Mouse (Mus musculus) stomach, embryonic 15.5 days (tissue): Measurements from ENCODE around the gene Aym1. TPM values are rescaled to one million over a fixed set of nuclear protein-coding genes. Genes with fewer than 3 reads are reported as not detected.
"Not testable (repeated sequence)": the region's sequence is repeated elsewhere in the genome, so short reads cannot be mapped to it uniquely, and the experiment has no call there.

Experiments used
- ATAC-seq: fragments of 200-750 bp; cut with Nextera tagmentation; 2 replicates; pipeline ENCODE4 v1.8.0; 2017; ENCODE audit warnings: low read depth, moderate number of reproducible peaks, moderate TSS enrichment; ENCODE audit not compliant: insufficient read depth, low FRiP score
- H3K27ac ChIP-seq: fragments of 300-500 bp; sonication (generic); 2 replicates; pipeline ENCODE4 v1.5.1; 2015; ENCODE audit warnings: mild to moderate bottlenecking, inconsistent platforms
- H3K27me3 ChIP-seq: fragments of 300-500 bp; sonication (generic); replicated peaks from 2 replicates; pipeline ENCODE4 v1.6.1; 2015; ENCODE audit warnings: inconsistent platforms
- H3K36me3 ChIP-seq: fragments of 300-500 bp; sonication (generic); 2 replicates; pipeline ENCODE4 v1.6.1; 2015; ENCODE audit warnings: inconsistent platforms
- H3K4me1 ChIP-seq: fragments of 300-500 bp; sonication (generic); 2 replicates; pipeline ENCODE4 v1.6.1; 2015; ENCODE audit warnings: inconsistent platforms
- H3K4me2 ChIP-seq: fragments of 300-500 bp; sonication (generic); 2 replicates; pipeline ENCODE4 v1.6.1; 2015; ENCODE audit warnings: mild to moderate bottlenecking, inconsistent platforms
- H3K4me3 ChIP-seq: fragments of 300-500 bp; sonication (generic); replicated peaks from 2 replicates; pipeline ENCODE4 v1.5.1; 2015; ENCODE audit warnings: inconsistent platforms
- H3K9ac ChIP-seq: fragments of 300-500 bp; sonication (generic); 2 replicates; pipeline ENCODE4 v1.6.1; 2015; ENCODE audit warnings: inconsistent platforms
- H3K9me3 ChIP-seq: fragments of 300-500 bp; sonication (generic); 2 replicates; pipeline ENCODE4 v1.6.1; 2016; ENCODE audit warnings: inconsistent platforms
- WGBS: fragments of 180-500 bp; shearing (Covaris S2); methylation state at CpG from one replicate; pipeline ENCODE4 v1.1.7; 2015; 5-methylcytosine and 5-hydroxymethylcytosine counted together
- polyA plus RNA-seq: library from polyadenylated mRNA; unstranded; fragments of >200 nt; fragmentation: Nextera tagmentation; extraction: Ambion mirVana; gene quantifications from 2 replicates; pipeline ENCODE4 v1.2.1, GENCODE M21; 2015

Aym1 gene
- polyA plus RNA-seq, 1 experiment from 2014 or later = not detected

DNA sequence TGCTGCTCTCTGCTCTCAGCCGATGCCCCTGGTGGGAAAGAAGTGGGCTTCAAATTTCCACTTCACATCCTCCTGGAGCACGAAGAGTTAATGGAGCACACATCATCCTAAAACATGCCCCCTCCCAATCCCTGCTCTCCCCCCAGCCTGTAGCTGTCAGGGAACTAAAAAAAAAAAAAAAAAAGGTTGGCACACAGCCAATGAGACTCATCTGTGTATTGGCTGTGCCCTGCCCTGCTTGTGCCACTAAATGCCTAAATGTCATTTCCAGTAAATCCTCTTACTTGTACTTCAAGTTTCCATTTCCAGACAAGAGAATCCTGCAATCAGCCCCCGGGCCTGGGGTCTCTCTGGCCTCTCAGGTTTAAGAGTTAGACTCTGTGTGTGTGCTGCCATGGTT, 562 bp downstream of the Aym1 start:
- H3K36me3 ChIP-seq = no peaks in the 10 kb centered on the region
- no peak overlapping the region for H3K4me3 ChIP-seq
- no peak for ATAC-seq
- no peak overlapping the region for H3K27ac ChIP-seq
- H3K9me3 ChIP-seq = no peaks in the 10 kb centered on the region
- no peaks in the 10 kb centered on the region for H3K27me3 ChIP-seq
- no peaks in the 10 kb centered on the region for H3K4me1 ChIP-seq
- 39% methylated on average over 3 of the region's 3 CpGs for WGBS
- no peak overlapping the region for H3K4me2 ChIP-seq
- no peak overlapping the region for H3K9ac ChIP-seq

DNA sequence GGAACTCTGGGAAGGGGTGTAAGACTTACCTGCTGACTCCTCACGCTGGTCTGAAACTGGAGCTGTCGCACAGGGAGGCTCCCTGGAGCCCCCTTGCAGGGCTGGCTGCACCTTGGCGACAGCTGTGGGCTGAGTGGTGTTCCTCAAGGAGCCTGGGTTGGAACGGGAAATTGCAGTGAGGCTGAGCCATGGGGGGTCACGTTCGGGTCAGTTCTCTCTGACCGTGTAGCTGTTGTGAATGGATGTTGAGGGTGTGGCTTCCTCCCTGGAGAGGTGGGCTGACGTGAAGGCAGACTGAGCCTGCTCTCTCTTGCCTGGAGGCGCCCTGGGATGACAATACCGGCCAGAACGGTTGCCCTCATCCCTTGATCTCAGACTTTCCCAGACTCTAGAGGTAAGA, 1.7 kb downstream of the Aym1 start:
- H3K9ac ChIP-seq = no peak overlapping the region
- no peak overlapping the region for H3K27ac ChIP-seq
- ATAC-seq = no peak
- no peaks in the 10 kb centered on the region for H3K36me3 ChIP-seq
- no peaks in the 10 kb centered on the region for H3K9me3 ChIP-seq
- H3K4me2 ChIP-seq = no peak overlapping the region
- no peaks in the 10 kb centered on the region for H3K27me3 ChIP-seq
- no peaks in the 10 kb centered on the region for H3K4me1 ChIP-seq
- 8% methylated on average over 11 of the region's 11 CpGs for WGBS
- no peak overlapping the region for H3K4me3 ChIP-seq

DNA sequence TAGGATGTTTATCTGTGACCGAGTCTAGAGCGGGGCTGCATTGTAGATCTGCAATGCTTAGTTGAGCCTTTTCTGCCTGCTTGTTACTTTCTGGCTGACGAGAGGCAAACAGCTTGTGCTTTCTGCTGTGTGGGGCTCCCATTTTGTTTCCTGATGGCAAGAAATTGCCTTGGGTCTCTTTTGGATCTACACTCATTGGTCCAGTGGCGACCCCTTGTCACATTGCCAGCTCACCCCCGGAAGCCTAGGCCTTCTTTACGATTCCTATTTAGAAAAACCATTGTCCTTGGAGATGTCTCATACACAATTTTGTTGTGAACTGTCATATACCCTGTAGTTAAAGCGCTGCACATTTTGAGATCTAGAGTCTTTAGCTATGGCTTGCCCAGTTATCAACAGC, 4.2 kb downstream of the Aym1 start:
- Histone ChIP-seq H3K9ac (no peak overlapping the region), H3K36me3 (no peaks in the 10 kb centered on the region), H3K4me3 (no peak overlapping the region), H3K4me2 (no peak overlapping the region), H3K4me1 (no peaks in the 10 kb centered on the region), H3K9me3 (no peaks in the 10 kb centered on the region), H3K27ac (no peak overlapping the region), H3K27me3 (no peaks in the 10 kb centered on the region)
- WGBS = 73% methylated on average over 7 of the region's 7 CpGs
- ATAC-seq = no peak

DNA sequence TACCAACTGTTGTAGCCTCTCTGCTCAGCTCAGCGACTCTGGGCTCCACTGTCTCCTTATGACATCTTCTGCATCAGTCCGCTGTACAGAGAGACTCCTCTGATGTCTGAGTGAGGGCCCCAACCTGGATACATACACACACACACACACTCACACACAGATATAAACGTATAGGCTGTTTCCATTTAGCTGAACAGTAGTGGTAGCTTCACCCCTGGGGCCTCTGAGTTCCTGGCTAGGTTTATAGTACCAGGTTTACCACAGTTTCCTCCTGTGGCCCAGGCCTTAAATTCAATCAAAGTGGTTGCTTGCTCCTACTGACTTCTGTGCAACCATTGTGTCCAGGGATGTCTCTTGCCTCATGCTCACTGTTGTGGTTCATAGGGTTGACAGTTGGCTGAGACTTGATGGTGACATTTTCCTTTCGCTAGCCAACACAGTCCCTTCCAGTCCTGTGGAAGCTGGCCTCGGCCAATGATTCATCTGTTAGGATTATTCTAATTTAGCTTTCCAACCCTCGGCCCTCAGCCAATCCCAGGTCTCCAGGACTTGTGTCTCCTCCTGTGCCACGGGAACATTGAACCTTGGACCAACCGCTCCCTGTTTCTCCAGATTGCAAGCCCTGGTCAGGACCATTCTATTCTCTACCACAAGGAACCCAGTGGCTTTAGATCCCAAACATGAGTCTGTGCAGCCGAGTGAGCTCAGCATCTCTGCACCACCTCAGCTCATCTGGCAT, 5.3 kb downstream of the Aym1 start:
- no peak overlapping the region for H3K4me2 ChIP-seq
- H3K27ac ChIP-seq = no peak overlapping the region
- H3K9ac ChIP-seq = no peak overlapping the region
- 69% methylated on average over 9 of the region's 9 CpGs for WGBS
- no peak for ATAC-seq
- H3K4me3 ChIP-seq = no peak overlapping the region
- no peaks in the 10 kb centered on the region for H3K4me1 ChIP-seq
- no peaks in the 10 kb centered on the region for H3K36me3 ChIP-seq
- no peaks in the 10 kb centered on the region for H3K27me3 ChIP-seq
- no peaks in the 10 kb centered on the region for H3K9me3 ChIP-seq

DNA sequence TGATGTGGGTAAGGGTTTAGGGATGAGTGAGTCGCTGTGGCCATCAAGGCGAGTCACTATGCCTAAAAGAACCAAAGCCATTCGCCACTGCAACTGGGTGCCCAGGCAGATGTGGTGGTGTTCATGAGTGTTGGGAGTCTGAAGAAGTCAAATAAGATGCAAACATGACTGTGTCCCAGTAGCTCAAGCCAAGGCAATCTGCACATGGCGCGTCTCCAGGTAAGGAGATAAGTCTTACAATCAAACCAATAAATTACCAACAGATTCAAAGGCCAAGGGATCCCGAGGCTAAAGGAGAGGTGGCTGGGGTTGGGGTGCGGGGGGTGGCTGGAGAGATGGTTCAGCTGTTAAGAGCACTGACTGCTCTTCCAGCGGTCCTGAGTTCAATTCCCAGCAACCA, 6.1 kb downstream of the Aym1 start:
- H3K36me3 ChIP-seq = no peaks in the 10 kb centered on the region
- H3K4me2 ChIP-seq = no peak overlapping the region
- H3K27ac ChIP-seq = no peak overlapping the region
- H3K4me1 ChIP-seq = no peaks in the 10 kb centered on the region
- H3K9ac ChIP-seq = no peak overlapping the region
- no peak overlapping the region for H3K4me3 ChIP-seq
- H3K9me3 ChIP-seq = no peaks in the 10 kb centered on the region
- 88% methylated on average over 8 of the region's 8 CpGs for WGBS
- H3K27me3 ChIP-seq = no peaks in the 10 kb centered on the region
- ATAC-seq = no peak

DNA sequence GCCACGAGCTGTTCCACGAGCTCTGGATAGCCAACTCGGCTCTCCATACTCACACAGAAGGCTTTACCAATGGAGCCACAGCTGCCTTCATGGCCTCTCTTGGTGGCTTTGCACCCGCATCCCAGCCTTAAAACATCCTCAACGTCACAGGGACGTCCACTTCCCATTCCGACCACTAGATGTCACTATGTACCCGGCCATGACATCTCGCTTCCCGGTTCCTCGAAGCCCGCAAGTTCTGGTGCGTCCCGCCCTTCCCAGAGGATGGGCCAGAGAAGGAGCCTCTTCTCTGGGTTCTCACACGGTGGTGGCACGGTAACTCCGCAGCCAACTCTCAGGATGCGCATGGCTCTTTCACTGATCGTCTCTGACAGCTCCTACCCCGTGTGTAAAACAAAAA, 8.8 kb downstream of the Aym1 start:
- H3K27ac ChIP-seq = no peak overlapping the region
- H3K9me3 ChIP-seq = no peaks in the 10 kb centered on the region
- H3K9ac ChIP-seq = no peak overlapping the region
- no peaks in the 10 kb centered on the region for H3K36me3 ChIP-seq
- no peaks in the 10 kb centered on the region for H3K27me3 ChIP-seq
- no peak overlapping the region for H3K4me3 ChIP-seq
- H3K4me2 ChIP-seq = no peak overlapping the region
- 3% methylated on average over 20 of the region's 20 CpGs for WGBS
- ATAC-seq = no peak
- H3K4me1 ChIP-seq = no peaks in the 10 kb centered on the region

DNA sequence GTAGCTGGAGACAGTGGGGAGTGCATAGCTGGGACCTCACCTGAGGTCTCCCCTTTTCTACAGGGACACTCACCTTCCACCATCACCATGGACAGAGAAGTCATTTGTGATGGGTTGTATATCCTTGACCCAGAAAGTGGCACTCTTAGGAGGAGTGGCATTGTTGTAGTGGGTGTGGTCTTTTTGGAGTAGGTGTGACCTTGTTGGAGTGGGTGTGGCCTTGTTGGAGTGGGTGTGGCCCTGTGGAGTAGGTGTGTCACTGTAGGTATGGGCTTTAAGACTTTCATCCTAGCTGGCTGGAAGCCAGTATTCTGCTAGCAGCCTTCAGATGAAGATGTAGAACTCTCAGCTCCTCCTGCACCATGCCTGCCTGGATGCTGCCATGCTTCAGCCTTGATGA, 10.6 kb downstream of the Aym1 start:
- H3K9me3 ChIP-seq, H3K4me2 ChIP-seq, H3K9ac ChIP-seq, ATAC-seq, H3K36me3 ChIP-seq, H3K4me1 ChIP-seq, H3K4me3 ChIP-seq, H3K27me3 ChIP-seq, H3K27ac ChIP-seq: not testable (repeated sequence)

DNA sequence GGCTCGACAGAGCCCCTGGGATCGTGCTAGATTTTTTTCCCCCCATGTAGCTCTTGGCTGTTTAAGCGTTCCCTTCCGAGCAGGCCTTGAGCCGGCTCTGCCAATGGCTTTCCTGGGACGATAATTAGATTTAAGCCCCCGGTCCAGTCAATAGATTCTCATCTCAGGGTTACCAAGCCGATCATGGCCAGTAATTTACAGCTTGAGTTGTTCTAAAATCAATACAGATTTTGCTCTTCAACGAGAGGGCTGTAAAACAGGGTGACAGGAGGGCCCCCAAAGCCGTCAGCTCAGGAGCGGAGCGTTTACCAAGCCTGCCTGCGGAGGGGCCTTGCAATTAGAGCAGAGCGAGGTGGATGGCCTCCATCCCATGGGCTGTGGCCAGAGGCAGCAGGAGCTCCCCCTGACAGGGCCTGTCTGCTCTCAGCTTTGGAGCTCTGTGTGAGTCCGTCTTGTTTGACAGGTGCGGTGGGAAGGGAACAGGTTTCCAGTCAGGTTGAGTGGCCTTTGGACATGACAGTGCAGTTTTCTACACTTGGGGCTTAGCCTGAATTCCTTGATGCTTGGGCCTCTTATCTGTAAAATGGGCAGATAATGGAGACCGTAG, 12.3 kb downstream of the Aym1 start:
- ATAC-seq = no peak
- Histone ChIP-seq H3K27ac (no peak overlapping the region), H3K9me3 (no peaks in the 10 kb centered on the region), H3K9ac (no peak overlapping the region), H3K4me3 (no peak overlapping the region), H3K4me1 (0 out of 2 replicates have a peak, but pooled peaks cover 6% of the 10 kb centered on the region), H3K4me2 (no peak overlapping the region), H3K36me3 (no peaks in the 10 kb centered on the region), H3K27me3 (0 out of 2 replicates have a peak, but pooled peaks cover 6% of the 10 kb centered on the region)
- WGBS = 75% methylated on average over 17 of the region's 17 CpGs

DNA sequence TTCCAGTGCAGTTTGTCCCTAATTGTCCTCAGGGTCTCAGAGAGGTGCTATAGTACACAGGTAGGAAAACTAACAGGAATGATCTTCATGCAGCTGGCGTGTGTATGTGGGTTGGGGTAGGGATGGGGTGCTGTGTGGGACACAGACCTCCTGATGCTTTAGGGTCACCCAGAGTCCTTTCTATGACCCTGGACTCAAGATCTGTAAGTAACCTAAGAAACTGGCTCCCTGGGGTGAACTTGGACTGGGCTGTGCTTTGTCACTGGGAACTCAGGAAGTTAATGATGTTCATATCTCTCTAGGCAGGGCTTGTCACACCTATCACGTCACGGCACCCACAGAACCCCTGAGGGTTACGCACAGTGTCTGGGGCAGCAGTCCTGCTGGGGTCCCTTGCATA, 15.4 kb downstream of the Aym1 start:
- Histone ChIP-seq H3K4me2 (no peak overlapping the region), H3K9ac (no peak overlapping the region), H3K9me3 (no peaks in the 10 kb centered on the region), H3K27ac (no peak overlapping the region), H3K27me3 (0 out of 2 replicates have a peak, but pooled peaks cover 6% of the 10 kb centered on the region), H3K36me3 (no peaks in the 10 kb centered on the region), H3K4me1 (0 out of 2 replicates have a peak, but pooled peaks cover 6% of the 10 kb centered on the region), H3K4me3 (no peak overlapping the region)
- 69% methylated on average over 4 of the region's 4 CpGs for WGBS
- ATAC-seq = no peak

DNA sequence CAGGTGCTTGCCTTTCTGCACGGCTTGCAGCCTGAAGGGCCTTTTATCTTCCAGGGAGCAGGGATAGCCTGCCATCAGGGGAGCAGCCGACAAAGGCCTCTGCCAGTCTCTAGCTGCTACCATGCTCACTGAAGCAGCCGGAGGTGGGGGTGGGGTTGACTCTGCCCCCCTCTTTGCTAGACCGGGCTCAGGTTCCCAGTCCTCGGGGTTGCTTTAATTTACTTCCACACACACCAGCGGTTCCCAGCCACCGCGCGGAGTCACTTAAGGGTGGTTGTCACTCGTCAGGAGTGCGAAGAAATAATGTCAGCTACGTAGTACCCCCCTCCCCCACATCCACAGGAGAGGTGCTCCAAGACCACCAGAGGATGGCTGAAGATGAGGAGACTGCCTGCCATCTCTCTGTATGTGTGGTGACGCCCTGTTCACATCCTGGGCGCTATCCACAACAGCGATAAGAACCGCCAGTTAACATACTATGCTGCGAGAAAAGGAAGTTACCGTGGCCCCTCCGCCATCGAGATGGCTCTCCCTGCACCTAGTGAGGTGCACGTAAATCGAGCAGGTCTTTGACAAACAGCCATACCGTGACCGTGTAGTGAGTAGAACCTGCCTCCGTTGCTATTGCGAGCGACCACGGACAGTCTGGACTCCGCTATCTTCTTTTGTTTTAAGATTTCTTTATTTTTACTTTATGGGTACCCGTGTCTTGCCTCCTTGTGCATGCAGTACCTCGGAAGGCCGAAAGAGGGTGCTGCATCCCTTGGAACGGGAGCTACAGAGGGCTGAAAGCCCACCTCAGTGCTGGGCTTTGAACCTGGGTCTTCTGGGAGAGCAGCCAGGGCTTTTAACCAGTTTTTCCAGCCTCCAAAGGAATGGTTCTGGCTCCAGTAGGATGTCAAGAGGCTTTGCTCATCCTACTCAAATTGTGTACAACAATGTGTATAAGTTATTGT, 16.2 kb downstream of the Aym1 start:
- H3K27ac ChIP-seq = no peak overlapping the region
- peak overlapping the region; percentile 42 for H3K4me2 ChIP-seq
- H3K4me1 ChIP-seq = 0 out of 2 replicates have a peak, but pooled peaks cover 6% of the 10 kb centered on the region
- 0 out of 2 replicates have a peak overlapping the region, but pooled peaks have one; percentile 11 for H3K4me3 ChIP-seq
- no peak for ATAC-seq
- 5% methylated on average over 33 of the region's 33 CpGs for WGBS
- no peaks in the 10 kb centered on the region for H3K36me3 ChIP-seq
- H3K9ac ChIP-seq = no peak overlapping the region
- no peaks in the 10 kb centered on the region for H3K9me3 ChIP-seq
- H3K27me3 ChIP-seq = 0 out of 2 replicates have a peak, but pooled peaks cover 6% of the 10 kb centered on the region

DNA sequence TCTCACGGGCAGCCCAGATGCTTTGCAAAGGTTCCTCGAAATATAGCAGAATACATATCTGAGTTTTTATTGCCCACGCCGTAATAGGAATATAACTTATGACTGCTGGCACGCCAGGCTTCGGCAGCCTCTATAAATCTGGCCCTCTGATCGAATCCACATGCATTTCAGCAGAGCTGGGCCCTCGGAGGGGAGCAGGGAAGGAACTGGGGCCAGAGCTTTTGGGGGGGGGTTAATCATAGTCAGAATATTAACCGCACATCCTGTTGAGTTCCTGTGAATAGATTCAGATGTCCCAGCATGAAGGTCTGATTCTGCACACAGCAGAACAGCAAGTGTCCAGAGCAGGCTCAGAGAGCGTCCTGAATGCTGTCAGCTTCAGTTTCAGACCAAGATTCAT, 17.2 kb downstream of the Aym1 start:
- H3K9me3 ChIP-seq = no peaks in the 10 kb centered on the region
- H3K36me3 ChIP-seq = no peaks in the 10 kb centered on the region
- H3K4me1 ChIP-seq = 0 out of 2 replicates have a peak, but pooled peaks cover 6% of the 10 kb centered on the region
- WGBS = 61% methylated on average over 10 of the region's 10 CpGs
- no peak overlapping the region for H3K27ac ChIP-seq
- H3K9ac ChIP-seq = no peak overlapping the region
- H3K4me3 ChIP-seq = no peak overlapping the region
- H3K4me2 ChIP-seq = no peak overlapping the region
- H3K27me3 ChIP-seq = 0 out of 2 replicates have a peak, but pooled peaks cover 6% of the 10 kb centered on the region
- no peak for ATAC-seq

DNA sequence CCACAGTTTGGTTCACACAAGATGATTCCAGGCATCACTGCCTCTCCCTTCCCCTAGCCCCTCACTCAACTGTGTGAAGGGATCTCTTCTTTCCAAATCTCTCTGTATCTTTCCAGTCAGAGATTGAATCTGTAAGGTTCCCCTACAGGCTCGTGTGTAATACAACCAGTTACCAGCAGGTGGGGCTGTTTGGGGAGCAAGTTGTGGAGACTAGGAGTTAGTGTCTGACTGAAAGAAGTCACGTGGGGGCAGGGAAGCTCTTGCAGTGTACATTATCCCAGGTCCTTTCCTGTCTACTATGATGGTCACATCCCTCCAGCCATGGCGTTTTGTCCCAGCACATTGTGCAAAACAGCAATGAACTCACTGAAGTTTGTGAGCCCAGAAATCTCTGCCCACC, 18.7 kb downstream of the Aym1 start:
- Histone ChIP-seq H3K4me3 (no peak overlapping the region), H3K9me3 (no peaks in the 10 kb centered on the region), H3K27ac (no peak overlapping the region), H3K36me3 (no peaks in the 10 kb centered on the region), H3K4me1 (0 out of 2 replicates have a peak, but pooled peaks cover 6% of the 10 kb centered on the region), H3K4me2 (no peak overlapping the region), H3K9ac (no peak overlapping the region), H3K27me3 (0 out of 2 replicates have a peak, but pooled peaks cover 6% of the 10 kb centered on the region)
- WGBS = 25% methylated on average over 3 of the region's 3 CpGs
- no peak for ATAC-seq
